Mouse (Mus musculus) liver, embryonic 14.5 days (tissue): ENCODE measurements around the gene Ppib. TPM values are rescaled to one million over a fixed set of nuclear protein-coding genes. Genes with fewer than 3 reads are reported as not detected.
A peak's percentile ranks its signal among the peaks of the same experiment; 100 is the strongest.

ENCODE experiments used
- ATAC-seq: fragments of 200-750 bp; cut with Nextera tagmentation; 2 replicates; pipeline ENCODE4 v1.8.0; 2017; ENCODE audit warnings: moderate number of reproducible peaks, mild to moderate bottlenecking, moderate library complexity; ENCODE audit not compliant: insufficient read depth
- DNase-seq, 3 experiments: peaks; one replicate each; pipeline ENCODE4 v3.0.0-alpha.2; 2012 to 2013; ENCODE audit warnings: low read depth in 3 of 3, low spot score in 3 of 3
- H3K27ac ChIP-seq: fragments of 300-500 bp; sonication (generic); 2 replicates; pipeline ENCODE4 v1.5.1; 2014; ENCODE audit warnings: moderate library complexity, mild to moderate bottlenecking, control low read depth, inconsistent platforms
- H3K27me3 ChIP-seq: fragments of 300-500 bp; sonication (generic); 2 replicates; pipeline ENCODE4 v1.6.1; 2014; ENCODE audit warnings: mild to moderate bottlenecking, low read length, moderate library complexity; ENCODE audit not compliant: control insufficient read depth, insufficient read depth
- H3K36me3 ChIP-seq: fragments of 300-500 bp; sonication (generic); replicated peaks from 2 replicates; pipeline ENCODE4 v1.6.1; 2014; ENCODE audit warnings: low read depth; ENCODE audit not compliant: control insufficient read depth, insufficient read depth
- H3K4me1 ChIP-seq, 2 experiments: fragments of 200-500 bp in 1 of 2; fragments of 300-500 bp in 1 of 2; sonication (generic) in 1 of 2; replicated peaks; 2 replicates each; pipeline ENCODE4 v1.6.1; 2012 to 2014; ENCODE audit warnings: antibody characterized with exemption in 1 of 2, inconsistent platforms in 1 of 2, low read length in 1 of 2; ENCODE audit not compliant: control insufficient read depth in 2 of 2, insufficient read depth in 2 of 2
- H3K4me2 ChIP-seq: fragments of 300-500 bp; sonication (generic); 2 replicates; pipeline ENCODE4 v1.6.1; 2014; ENCODE audit warnings: low read depth, mild to moderate bottlenecking, control low read depth, moderate library complexity
- H3K4me3 ChIP-seq, 2 experiments: fragments of 200-500 bp in 1 of 2; fragments of 300-500 bp in 1 of 2; sonication (generic) in 1 of 2; 2 replicates each; pipeline ENCODE4 v1.5.1; 2012 to 2014; ENCODE audit warnings: low read depth in 2 of 2, low read length in 2 of 2, mild to moderate bottlenecking in 2 of 2, control low read depth in 1 of 2, inconsistent platforms in 1 of 2, moderate library complexity in 1 of 2; ENCODE audit not compliant: insufficient read depth in 1 of 2
- H3K9ac ChIP-seq: fragments of 300-500 bp; sonication (generic); replicated peaks from 2 replicates; pipeline ENCODE4 v1.6.1; 2014; ENCODE audit warnings: mild to moderate bottlenecking, control low read depth, moderate library complexity
- H3K9me3 ChIP-seq: fragments of 300-500 bp; sonication (generic); 2 replicates; pipeline ENCODE4 v1.6.1; 2016; ENCODE audit warnings: low read length, mixed read lengths; ENCODE audit not compliant: control insufficient read depth
- CTCF ChIP-seq: IDR thresholded peaks from 2 replicates; pipeline ENCODE4 v1.5.1; 2016; ENCODE audit warnings: antibody characterized with exemption, low read depth, control low read depth
- EP300 ChIP-seq: IDR thresholded peaks from 2 replicates; pipeline ENCODE4 v1.6.1; 2016; ENCODE audit warnings: antibody characterized with exemption, low read depth
- WGBS: fragments of 180-500 bp; shearing (Covaris S2); extraction: QIAGEN DNeasy Blood & Tissue Kit; methylation state at CpG from one replicate; pipeline ENCODE4 v1.1.7; 2014; ENCODE audit not compliant: insufficient replicate concordance; 5-methylcytosine and 5-hydroxymethylcytosine counted together
- polyA plus RNA-seq, 2 experiments: library from polyadenylated mRNA; depleted of rRNA in 1 of 2; stranded (reverse) in 1 of 2; unstranded in 1 of 2; fragments of >200 nt; fragmentation: Nextera tagmentation in 1 of 2; extraction: Ambion mirVana in 1 of 2; gene quantifications; 2 replicates each; pipeline versions ENCODE4 v1.2.1 to v1.2.3; 2012 to 2014

Gene Ppib
- polyA plus RNA-seq, 2 experiments: 276 to 434 TPM

DNA sequence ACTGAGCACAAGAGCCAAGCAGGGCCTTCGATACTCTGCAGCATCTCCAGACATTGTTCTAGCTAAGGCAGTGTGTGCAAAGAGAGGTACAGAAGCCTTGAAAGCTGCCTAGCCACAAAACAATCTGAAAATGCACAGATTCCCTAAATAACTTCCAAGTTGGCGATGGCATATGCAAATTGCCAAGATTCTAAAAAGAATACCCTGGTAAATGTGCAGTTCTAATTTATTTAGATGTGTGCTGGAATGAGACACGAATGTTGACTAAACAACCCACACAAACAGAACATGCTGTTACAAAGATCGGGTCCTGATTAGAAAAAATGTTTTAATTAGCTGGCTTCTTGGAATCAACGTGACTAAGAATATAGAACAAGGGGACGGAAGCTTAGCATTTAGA is 42.6 kb downstream of the Ppib start:
- no peak for TF ChIP-seq CTCF
- no peak for TF ChIP-seq EP300
- Histone ChIP-seq H3K4me1 (peaks cover 3 to 11% of the 10 kb centered on the region in 2 experiments; a peak in 3 of 4 replicates), H3K9me3 (no peaks in the 10 kb centered on the region), H3K4me2 (no peak overlapping the region), H3K4me3 (no peak overlapping the region), H3K27ac (no peak overlapping the region), H3K36me3 (peaks cover 78% of the 10 kb centered on the region), H3K9ac (no peak overlapping the region), H3K27me3 (no peaks in the 10 kb centered on the region)
- DNase-seq: no peak
- ATAC-seq: no peak
- WGBS: 78% methylated on average over 6 of the region's 6 CpGs

DNA sequence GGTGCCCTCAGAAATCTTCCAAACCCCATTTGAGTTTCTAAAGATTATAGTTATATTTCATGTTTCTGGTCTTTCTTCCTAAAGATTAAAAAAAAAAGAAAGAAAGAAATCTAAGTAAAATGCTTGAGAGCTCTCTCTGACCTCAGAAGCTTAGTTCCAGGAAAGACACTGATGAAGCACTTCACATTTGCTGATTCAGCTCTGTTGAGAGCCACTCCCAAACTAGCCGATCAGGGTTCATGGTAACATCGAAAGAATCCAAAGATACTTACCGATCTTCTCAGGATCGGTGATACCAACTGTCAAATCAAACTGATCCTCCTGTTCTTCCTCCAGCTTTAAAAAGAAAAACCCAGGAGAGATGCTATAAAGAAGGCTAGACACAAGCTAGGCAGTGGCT is 44.6 kb downstream of the Ppib start:
- Histone ChIP-seq H3K9me3 (no peaks in the 10 kb centered on the region), H3K4me1 (peaks cover 3 to 11% of the 10 kb centered on the region in 2 experiments; a peak in 3 of 4 replicates), H3K9ac (peak overlapping the region; percentile 3; the same call in 1 of the 2 replicates), H3K27me3 (no peaks in the 10 kb centered on the region), H3K27ac (peak overlapping the region; percentile 30), H3K4me3 (no peak overlapping the region), H3K36me3 (peaks cover 76% of the 10 kb centered on the region), H3K4me2 (no peak overlapping the region; the same call in 1 of the 2 replicates)
- ATAC-seq (no peak; the same call in 1 of the 2 replicates), DNase-seq (peak in 1 of 3 experiments; percentile 40)
- 76% methylated on average over 4 of the region's 4 CpGs for WGBS
- TF ChIP-seq EP300: no peak
- no peak for TF ChIP-seq CTCF

DNA sequence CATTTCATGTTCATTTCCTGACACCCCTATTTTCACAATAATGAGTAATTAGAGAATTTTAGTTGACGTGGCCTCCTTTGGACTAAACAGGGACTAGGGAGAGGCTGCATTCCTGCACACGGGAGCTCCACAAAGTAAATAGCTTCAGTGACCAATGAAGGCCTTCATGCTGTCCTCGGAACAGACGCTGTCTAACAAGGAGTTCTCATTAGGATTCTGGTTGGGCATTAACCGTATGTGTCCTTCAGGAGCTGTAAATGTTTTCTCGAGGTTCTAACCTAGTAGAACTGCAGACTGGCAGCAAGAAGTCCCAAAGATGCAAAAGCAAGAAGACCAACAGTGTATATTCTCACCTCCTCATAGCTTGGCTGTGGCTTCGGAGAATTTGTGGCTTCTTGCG is 45.1 kb downstream of the Ppib start:
- peaks cover 73% of the 10 kb centered on the region for H3K36me3 ChIP-seq
- H3K4me3 ChIP-seq: no peak overlapping the region
- H3K27ac ChIP-seq: peak overlapping the region; percentile 30
- ATAC-seq (no peak), DNase-seq (no peak)
- H3K4me1 ChIP-seq: peaks cover 3 to 11% of the 10 kb centered on the region in 2 experiments; a peak in 3 of 4 replicates
- H3K9me3 ChIP-seq: no peaks in the 10 kb centered on the region
- no peak overlapping the region for H3K4me2 ChIP-seq
- H3K9ac ChIP-seq: no peak overlapping the region
- 86% methylated on average over 8 of the region's 8 CpGs for WGBS
- no peaks in the 10 kb centered on the region for H3K27me3 ChIP-seq
- TF ChIP-seq EP300: no peak
- no peak for TF ChIP-seq CTCF

DNA sequence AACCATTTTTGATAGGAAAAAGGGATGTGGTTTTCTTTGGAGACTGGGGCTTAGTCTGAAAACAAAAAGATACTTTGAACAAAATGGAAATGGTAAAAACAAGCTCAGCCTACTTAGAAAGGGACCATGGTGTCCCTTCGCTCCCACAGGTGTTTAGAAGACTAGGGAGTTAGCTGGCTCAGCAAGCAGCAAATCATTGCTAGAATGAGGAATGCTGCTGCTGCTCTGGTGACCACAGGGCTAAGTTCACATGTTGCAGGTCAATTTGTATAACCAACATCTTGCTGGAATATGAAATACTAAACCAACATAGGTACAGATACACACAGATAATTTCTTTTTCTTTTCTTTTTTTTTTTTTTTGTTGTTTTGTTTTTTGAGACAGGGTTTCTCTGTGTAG is 49.6 kb downstream of the Ppib start:
- no peak for TF ChIP-seq EP300
- no peaks in the 10 kb centered on the region for H3K9me3 ChIP-seq

DNA sequence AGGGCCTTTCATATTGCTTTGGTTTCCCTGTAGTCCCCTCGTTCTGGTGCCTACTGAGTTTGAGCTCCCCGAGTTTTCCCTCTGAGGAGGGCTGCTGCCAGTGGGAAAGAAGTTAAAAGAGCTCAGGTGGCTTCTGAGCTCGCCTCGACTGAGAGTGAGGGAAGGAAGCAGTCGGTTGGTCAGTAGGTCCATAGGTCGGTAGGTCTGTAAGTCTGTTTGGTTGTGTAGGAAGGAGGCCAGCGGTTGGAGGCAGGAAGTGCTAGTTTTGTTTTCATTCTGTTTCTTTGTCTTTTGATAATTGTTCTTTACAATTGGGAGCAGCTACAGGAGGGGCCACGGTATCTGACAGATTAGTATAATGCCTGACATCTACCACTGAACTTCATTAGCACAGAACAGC is 50.1 kb downstream of the Ppib start:
- Histone ChIP-seq H3K27ac (no peak overlapping the region), H3K36me3 (peaks cover 29% of the 10 kb centered on the region)
- WGBS: 54% methylated on average over 8 of the region's 8 CpGs

More for the DNA sequence above, 49.6 kb downstream of the Ppib start:
- H3K9ac ChIP-seq: no peak overlapping the region
- DNase-seq (no peak), ATAC-seq (no peak)
- peaks cover 0 to 8% of the 10 kb centered on the region in 2 experiments; a peak in 2 of 4 replicates for H3K4me1 ChIP-seq
- no peaks in the 10 kb centered on the region for H3K27me3 ChIP-seq
- WGBS: 93% methylated on average over 1 of the region's 1 CpGs
- H3K4me2 ChIP-seq: no peak overlapping the region
- H3K4me3 ChIP-seq: no peak overlapping the region
- H3K36me3 ChIP-seq: peaks cover 34% of the 10 kb centered on the region
- no peak overlapping the region for H3K27ac ChIP-seq

More for the DNA sequence above, 50.1 kb downstream of the Ppib start:
- ATAC-seq (no peak), DNase-seq (no peak)
- Histone ChIP-seq H3K4me1 (peaks cover 0 to 4% of the 10 kb centered on the region in 2 experiments; a peak in 2 of 4 replicates), H3K9ac (no peak overlapping the region), H3K9me3 (no peaks in the 10 kb centered on the region), H3K27me3 (no peaks in the 10 kb centered on the region), H3K4me2 (no peak overlapping the region), H3K4me3 (no peak overlapping the region)
- TF ChIP-seq EP300 (no peak), CTCF (no peak)
